Mouse (Mus musculus): ENCODE results near the gene Rrp36. TPM values are rescaled to one million over a fixed set of nuclear protein-coding genes. Genes with fewer than 3 reads are reported as not detected.

The Rrp36 gene
- polyA plus RNA-seq, 1 experiment from 2014 or later: 30.1 TPM

DNA sequence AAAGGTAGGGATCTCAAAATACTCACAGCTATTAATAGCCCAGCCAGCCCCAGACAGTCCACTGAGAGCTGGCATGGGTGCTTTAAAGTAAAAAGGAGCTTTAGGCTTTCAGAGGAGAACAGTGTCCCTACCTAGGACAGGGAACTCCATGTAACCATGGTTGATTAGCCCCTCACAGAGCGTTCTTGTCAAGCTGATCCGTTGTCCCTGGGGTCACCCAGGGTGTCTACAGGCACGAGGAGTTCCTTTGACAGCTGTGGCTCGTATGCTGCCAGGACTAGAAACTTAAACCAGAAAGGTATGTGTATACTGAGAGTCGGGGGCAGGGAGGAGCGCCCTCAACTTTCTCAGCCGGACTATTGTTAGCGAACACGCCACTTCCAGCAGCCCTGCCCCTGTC is 4.8 kb upstream of the Rrp36 start:
- Histone ChIP-seq H3K9me3 (replicated peaks; ENCODE audit: control insufficient read depth, low read length) (no peaks in the 10 kb centered on the region), H3K4me1 (ENCODE audit: control insufficient read depth, insufficient read depth, low read length) (peaks cover 18% of the 10 kb centered on the region), H3K36me3 (ENCODE audit: control insufficient read depth, insufficient read depth, low read length) (peaks cover 50% of the 10 kb centered on the region), H3K27me3 (replicated peaks; ENCODE audit: control insufficient read depth, insufficient read depth, low read length) (no peaks in the 10 kb centered on the region), H3K9ac (ENCODE audit: low read length) (peak overlapping the region; percentile 76), H3K27ac (ENCODE audit: low read depth, low read length) (no peak overlapping the region), H3K4me2 (ENCODE audit: low read length) (peak overlapping the region; percentile 77), H3K4me3 (ENCODE audit: low read depth, low read length) (peak overlapping the region; percentile 80; the same call in 1 of the 2 replicates)
- ATAC-seq (no peak), DNase-seq (ENCODE audit: low spot score) (no peak)
- WGBS: 70% methylated on average over 9 of the region's 9 CpGs

DNA sequence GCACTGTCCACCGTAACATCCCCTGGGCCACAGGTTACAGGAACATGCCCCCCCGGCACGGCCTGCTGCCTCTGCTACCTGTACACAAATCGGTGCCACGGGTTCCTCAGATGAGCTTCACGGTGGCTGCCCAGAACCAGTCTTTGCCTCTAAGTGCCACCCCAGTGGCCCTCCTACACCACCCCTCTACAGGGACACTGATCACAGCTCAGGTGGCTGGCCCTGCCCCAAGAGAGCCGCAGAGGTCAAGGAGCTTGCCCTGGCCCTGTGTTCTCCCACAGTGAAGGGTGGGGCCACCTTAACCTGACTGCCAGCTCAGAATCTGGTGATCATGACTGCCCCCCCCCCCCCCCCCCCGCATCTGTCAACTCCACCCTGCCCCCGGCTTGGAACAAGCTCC is 4.3 kb upstream of the Rrp36 start, which contains the start of gene Mea1:
TSS of gene Mea1 (plus strand) at position 378 of the 400 bp plus-strand sequence.
- Histone ChIP-seq H3K4me1 (ENCODE audit: control insufficient read depth, insufficient read depth, low read length) (peaks cover 21% of the 10 kb centered on the region), H3K27me3 (replicated peaks; ENCODE audit: control insufficient read depth, insufficient read depth, low read length) (no peaks in the 10 kb centered on the region), H3K4me2 (ENCODE audit: low read length) (peak within 1 kb of the TSS; percentile 77), H3K9me3 (replicated peaks; ENCODE audit: control insufficient read depth, low read length) (no peaks in the 10 kb centered on the region), H3K36me3 (ENCODE audit: control insufficient read depth, insufficient read depth, low read length) (peaks cover 45% of the 10 kb centered on the region), H3K27ac (ENCODE audit: low read depth, low read length) (no peak within 1 kb of the TSS), H3K9ac (ENCODE audit: low read length) (peak within 1 kb of the TSS; percentile 76), H3K4me3 (ENCODE audit: low read depth, low read length) (peak within 1 kb of the TSS; percentile 80)
- DNase-seq (ENCODE audit: low spot score) (no peak), ATAC-seq (no peak)
- 92% methylated on average over 8 of the region's 9 CpGs for WGBS

DNA sequence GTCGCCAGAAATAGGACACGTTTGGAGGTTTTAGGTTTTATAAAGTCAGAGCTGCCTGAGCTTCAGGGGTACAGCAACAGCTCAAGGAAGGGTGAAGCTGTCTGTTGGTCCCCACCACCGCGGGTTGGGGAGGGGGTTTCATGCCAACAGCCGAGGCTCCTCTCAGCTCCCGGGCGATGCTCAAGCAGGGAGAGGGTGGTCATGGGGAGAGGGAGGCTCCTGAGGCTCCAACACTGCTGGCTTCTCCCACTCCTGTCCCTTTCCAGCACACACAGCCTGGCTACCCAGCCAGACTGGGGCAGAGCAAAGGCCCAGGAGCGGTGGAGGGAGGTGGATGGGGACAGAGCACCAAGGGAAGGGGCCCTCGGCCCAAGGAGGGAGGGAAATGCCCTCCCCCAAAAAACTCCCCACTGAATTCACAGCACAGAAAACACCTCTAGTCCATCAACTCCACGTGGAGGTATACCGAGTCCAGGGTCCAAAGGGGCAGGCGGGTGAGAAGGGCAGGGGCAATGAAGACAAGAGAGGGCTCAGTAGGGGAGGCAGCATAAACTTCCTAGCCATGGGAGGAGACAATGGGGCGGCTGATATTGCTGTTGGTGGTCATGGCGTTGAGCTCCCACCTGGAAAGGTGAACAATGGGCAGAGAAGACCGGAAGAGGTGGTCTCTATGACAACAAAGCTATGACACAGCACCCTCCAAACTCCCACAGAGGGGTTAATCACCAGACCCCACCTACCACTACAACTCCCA is 555 bp upstream of the Rrp36 start:
- H3K36me3 ChIP-seq (ENCODE audit: control insufficient read depth, insufficient read depth, low read length): peaks cover 56% of the 10 kb centered on the region
- no peaks in the 10 kb centered on the region for H3K9me3 ChIP-seq (replicated peaks; ENCODE audit: control insufficient read depth, low read length)
- H3K9ac ChIP-seq (ENCODE audit: low read length): peak overlapping the region; percentile 3; the same call in 1 of the 2 replicates
- peak overlapping the region; percentile 91 for H3K4me2 ChIP-seq (ENCODE audit: low read length)
- no peak for DNase-seq (ENCODE audit: low spot score)
- H3K4me1 ChIP-seq (ENCODE audit: control insufficient read depth, insufficient read depth, low read length): peaks cover 15% of the 10 kb centered on the region
- ATAC-seq: peak; percentile 28
- H3K27me3 ChIP-seq (replicated peaks; ENCODE audit: control insufficient read depth, insufficient read depth, low read length): no peaks in the 10 kb centered on the region
- H3K4me3 ChIP-seq (ENCODE audit: low read depth, low read length): peak overlapping the region; percentile 67
- H3K27ac ChIP-seq (ENCODE audit: low read depth, low read length): peak overlapping the region; percentile 10
- WGBS: 24% methylated on average over 15 of the region's 15 CpGs

DNA sequence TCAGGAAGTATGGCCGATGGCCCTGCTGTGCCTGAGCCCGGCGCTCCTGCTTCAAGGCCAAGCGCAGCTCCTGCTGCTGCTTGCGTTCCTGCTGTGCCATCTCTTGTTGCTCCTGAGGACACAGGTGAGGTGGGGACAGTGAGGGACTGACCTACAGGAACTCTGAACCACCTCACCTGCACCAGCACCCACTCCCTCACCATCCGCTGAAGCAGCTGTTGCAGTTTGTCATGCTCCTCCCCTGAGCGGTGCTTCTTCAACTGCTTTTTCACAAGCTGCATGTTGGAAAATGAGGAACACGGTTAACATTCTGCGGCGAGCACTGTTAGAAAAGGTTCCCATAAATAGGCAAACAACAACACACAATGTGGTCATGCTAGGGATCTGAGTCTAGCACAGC is 4.2 kb downstream of the Rrp36 start:
- no peak overlapping the region for H3K4me2 ChIP-seq (ENCODE audit: low read length)
- no peaks in the 10 kb centered on the region for H3K27me3 ChIP-seq (replicated peaks; ENCODE audit: control insufficient read depth, insufficient read depth, low read length)
- peaks cover 6% of the 10 kb centered on the region; the same call in 1 of the 2 replicates for H3K4me1 ChIP-seq (ENCODE audit: control insufficient read depth, insufficient read depth, low read length)
- no peak overlapping the region for H3K27ac ChIP-seq (ENCODE audit: low read depth, low read length)
- WGBS: 96% methylated on average over 10 of the region's 10 CpGs
- H3K9ac ChIP-seq (ENCODE audit: low read length): no peak overlapping the region
- ATAC-seq (no peak), DNase-seq (ENCODE audit: low spot score) (no peak)
- H3K4me3 ChIP-seq (ENCODE audit: low read depth, low read length): no peak overlapping the region
- no peaks in the 10 kb centered on the region for H3K9me3 ChIP-seq (replicated peaks; ENCODE audit: control insufficient read depth, low read length)
- H3K36me3 ChIP-seq (ENCODE audit: control insufficient read depth, insufficient read depth, low read length): peaks cover 60% of the 10 kb centered on the region

DNA sequence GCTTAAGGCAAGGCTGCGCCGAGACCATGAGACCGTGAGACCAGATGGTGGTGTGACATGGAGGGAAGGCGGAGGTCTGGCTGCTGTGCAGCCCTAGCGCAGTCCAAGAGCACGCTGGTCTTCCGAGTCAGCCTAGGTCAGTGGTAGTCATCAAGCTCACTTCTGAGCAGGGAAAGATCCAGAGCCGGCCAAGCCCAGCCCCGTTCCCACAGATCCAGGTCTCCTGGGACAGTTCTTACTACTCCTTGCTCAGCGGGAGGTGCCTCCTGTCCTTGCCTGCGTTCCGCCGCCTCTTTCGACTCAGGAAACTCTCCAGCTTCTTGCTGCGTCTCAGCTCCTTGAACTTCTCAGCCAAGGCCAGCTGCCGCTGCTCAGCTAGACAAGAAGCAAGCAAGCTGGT is 6.4 kb downstream of the Rrp36 start:
- Histone ChIP-seq H3K36me3 (ENCODE audit: control insufficient read depth, insufficient read depth, low read length) (peaks cover 80% of the 10 kb centered on the region), H3K9me3 (replicated peaks; ENCODE audit: control insufficient read depth, low read length) (no peaks in the 10 kb centered on the region), H3K9ac (ENCODE audit: low read length) (no peak overlapping the region), H3K27ac (ENCODE audit: low read depth, low read length) (no peak overlapping the region), H3K4me3 (ENCODE audit: low read depth, low read length) (no peak overlapping the region), H3K27me3 (replicated peaks; ENCODE audit: control insufficient read depth, insufficient read depth, low read length) (no peaks in the 10 kb centered on the region), H3K4me2 (ENCODE audit: low read length) (no peak overlapping the region), H3K4me1 (ENCODE audit: control insufficient read depth, insufficient read depth, low read length) (no peaks in the 10 kb centered on the region)
- DNase-seq (ENCODE audit: low spot score) (no peak), ATAC-seq (no peak)
- 98% methylated on average over 16 of the region's 16 CpGs for WGBS

DNA sequence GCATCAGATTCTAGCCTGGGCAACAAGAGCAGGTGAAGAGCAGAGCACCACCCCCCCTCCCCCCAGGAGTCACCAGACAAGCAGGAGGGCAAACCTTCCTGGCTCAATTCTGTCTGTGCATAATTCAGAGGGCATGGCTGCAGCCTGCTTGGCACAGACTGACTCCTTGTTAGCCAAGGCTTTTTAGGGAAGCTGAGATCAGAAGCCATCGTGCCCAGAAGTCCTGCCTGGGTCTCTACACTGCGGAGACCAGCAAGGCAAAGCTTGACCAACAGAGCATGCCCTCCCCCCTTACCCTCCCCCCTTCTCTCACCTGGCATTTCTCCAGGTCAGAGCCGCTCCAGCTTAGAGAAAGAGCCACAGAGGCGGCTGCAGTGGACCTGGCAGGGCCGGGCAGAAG is 11.4 kb downstream of the Rrp36 start:
- Histone ChIP-seq H3K4me3 (ENCODE audit: low read depth, low read length) (no peak overlapping the region), H3K4me2 (ENCODE audit: low read length) (no peak overlapping the region), H3K27ac (ENCODE audit: low read depth, low read length) (no peak overlapping the region), H3K9ac (ENCODE audit: low read length) (no peak overlapping the region), H3K36me3 (ENCODE audit: control insufficient read depth, insufficient read depth, low read length) (peaks cover 92% of the 10 kb centered on the region), H3K4me1 (ENCODE audit: control insufficient read depth, insufficient read depth, low read length) (no peaks in the 10 kb centered on the region), H3K9me3 (replicated peaks; ENCODE audit: control insufficient read depth, low read length) (no peaks in the 10 kb centered on the region), H3K27me3 (replicated peaks; ENCODE audit: control insufficient read depth, insufficient read depth, low read length) (no peaks in the 10 kb centered on the region)
- DNase-seq (ENCODE audit: low spot score) (no peak), ATAC-seq (no peak)
- 89% methylated on average over 5 of the region's 5 CpGs for WGBS

DNA sequence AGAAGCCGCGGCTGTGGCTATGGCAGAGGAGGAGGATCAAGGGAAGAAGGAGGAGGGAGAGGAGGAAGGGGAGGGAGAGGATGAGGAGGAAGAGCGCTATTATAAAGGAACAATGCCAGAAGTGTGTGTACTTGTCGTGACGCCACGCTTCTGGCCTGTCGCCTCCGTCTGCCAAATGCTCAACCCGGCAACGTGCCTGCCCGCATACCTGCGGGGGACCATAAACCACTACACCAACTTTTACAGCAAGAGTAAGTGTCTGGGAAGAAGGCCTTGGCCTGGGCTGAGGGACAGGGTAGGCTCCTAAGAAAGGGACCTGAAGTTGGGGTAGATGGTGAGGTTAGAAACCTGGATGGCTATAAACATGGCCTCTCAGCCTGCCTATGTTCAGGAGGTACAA is 12.2 kb downstream of the Rrp36 start:
- H3K27ac ChIP-seq (ENCODE audit: low read depth, low read length): no peak overlapping the region
- H3K4me3 ChIP-seq (ENCODE audit: low read depth, low read length): no peak overlapping the region
- ATAC-seq (no peak), DNase-seq (ENCODE audit: low spot score) (no peak)
- H3K27me3 ChIP-seq (replicated peaks; ENCODE audit: control insufficient read depth, insufficient read depth, low read length): no peaks in the 10 kb centered on the region
- no peaks in the 10 kb centered on the region for H3K9me3 ChIP-seq (replicated peaks; ENCODE audit: control insufficient read depth, low read length)
- H3K4me1 ChIP-seq (ENCODE audit: control insufficient read depth, insufficient read depth, low read length): no peaks in the 10 kb centered on the region
- H3K36me3 ChIP-seq (ENCODE audit: control insufficient read depth, insufficient read depth, low read length): peaks cover 95% of the 10 kb centered on the region
- H3K9ac ChIP-seq (ENCODE audit: low read length): no peak overlapping the region
- 91% methylated on average over 12 of the region's 12 CpGs for WGBS
- H3K4me2 ChIP-seq (ENCODE audit: low read length): no peak overlapping the region

DNA sequence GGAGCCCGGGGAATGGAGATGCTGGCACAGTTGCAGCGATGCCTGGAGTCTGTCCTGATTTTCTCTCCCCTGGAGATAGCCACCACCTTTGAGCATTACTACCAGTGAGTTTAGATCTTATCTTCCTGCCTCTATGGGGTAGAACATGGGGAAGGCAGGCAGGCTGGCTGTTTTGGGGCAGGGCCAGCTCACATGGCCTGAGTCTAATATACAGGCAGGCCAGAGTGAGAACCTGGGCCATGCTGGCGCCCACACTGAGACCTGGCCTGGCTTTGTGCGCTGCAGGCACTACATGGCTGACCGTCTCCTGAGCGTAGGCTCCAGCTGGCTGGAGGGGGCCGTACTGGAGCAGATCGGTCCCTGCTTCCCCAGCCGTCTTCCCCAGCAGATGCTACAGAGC is 12.8 kb downstream of the Rrp36 start:
- Histone ChIP-seq H3K4me2 (ENCODE audit: low read length) (no peak overlapping the region), H3K9me3 (replicated peaks; ENCODE audit: control insufficient read depth, low read length) (no peaks in the 10 kb centered on the region), H3K36me3 (ENCODE audit: control insufficient read depth, insufficient read depth, low read length) (peaks cover 95% of the 10 kb centered on the region), H3K4me3 (ENCODE audit: low read depth, low read length) (no peak overlapping the region), H3K9ac (ENCODE audit: low read length) (no peak overlapping the region), H3K27ac (ENCODE audit: low read depth, low read length) (no peak overlapping the region), H3K4me1 (ENCODE audit: control insufficient read depth, insufficient read depth, low read length) (no peaks in the 10 kb centered on the region), H3K27me3 (replicated peaks; ENCODE audit: control insufficient read depth, insufficient read depth, low read length) (no peaks in the 10 kb centered on the region)
- WGBS: 93% methylated on average over 9 of the region's 9 CpGs
- ATAC-seq: no peak
- no peak for DNase-seq (ENCODE audit: low spot score)

DNA sequence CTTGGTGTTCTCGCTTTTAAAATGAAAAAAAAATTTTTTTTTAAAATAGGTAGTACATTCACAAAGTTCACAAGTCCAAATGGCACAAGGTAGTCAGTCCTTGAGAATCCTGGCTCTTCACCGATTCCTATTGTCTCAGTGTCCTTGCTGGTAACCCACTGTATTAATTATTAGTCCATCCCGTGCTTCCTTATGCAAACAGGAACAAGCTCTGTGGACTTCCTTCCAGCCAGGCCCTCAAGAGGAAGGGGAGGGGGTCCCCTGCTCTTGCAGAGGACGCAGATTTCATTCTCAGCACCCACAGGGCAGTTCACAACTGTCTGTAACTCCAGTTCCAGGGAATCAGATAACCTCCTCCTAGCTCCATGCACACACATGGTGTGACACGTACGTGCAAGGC is 18.1 kb downstream of the Rrp36 start:
- DNase-seq (ENCODE audit: low spot score) (no peak), ATAC-seq (no peak)
- H3K9ac ChIP-seq (ENCODE audit: low read length): no peak overlapping the region
- H3K36me3 ChIP-seq (ENCODE audit: control insufficient read depth, insufficient read depth, low read length): peaks cover 80% of the 10 kb centered on the region
- no peak overlapping the region for H3K4me2 ChIP-seq (ENCODE audit: low read length)
- H3K4me1 ChIP-seq (ENCODE audit: control insufficient read depth, insufficient read depth, low read length): peaks cover 15% of the 10 kb centered on the region
- H3K4me3 ChIP-seq (ENCODE audit: low read depth, low read length): no peak overlapping the region
- WGBS: 92% methylated on average over 6 of the region's 6 CpGs
- no peaks in the 10 kb centered on the region for H3K27me3 ChIP-seq (replicated peaks; ENCODE audit: control insufficient read depth, insufficient read depth, low read length)
- no peaks in the 10 kb centered on the region for H3K9me3 ChIP-seq (replicated peaks; ENCODE audit: control insufficient read depth, low read length)
- no peak overlapping the region for H3K27ac ChIP-seq (ENCODE audit: low read depth, low read length)

Measured in forebrain, embryonic 14.5 days (tissue).